Mouse (Mus musculus) thymus, adult 2 months (tissue): ENCODE measurements around the gene Mesd.

Experiments
- CTCF ChIP-seq: fragments of 200-500 bp; IDR thresholded peaks from 2 replicates; pipeline ENCODE4 v1.5.1; 2012; ENCODE audit warnings: mild to moderate bottlenecking, control low read depth, low read length, moderate library complexity, borderline replicate concordance; ENCODE audit not compliant: control insufficient read depth, poor library complexity, insufficient read depth; ENCODE audit errors: extremely low read depth
- POLR2A ChIP-seq: fragments of 200-500 bp; IDR thresholded peaks from 2 replicates; pipeline ENCODE4 v1.6.1; 2012; ENCODE audit warnings: mild to moderate bottlenecking, low read length, control low read depth, moderate library complexity; ENCODE audit not compliant: control insufficient read depth, poor library complexity, insufficient read depth; ENCODE audit errors: extremely low read depth

GRCm38 (mm10) chr7:83904831-83905230 lies 20.6 kb downstream of the Mesd start:
- TF ChIP-seq CTCF (no peak), POLR2A (no peak)
